Mouse (Mus musculus) macrophage (primary cell): ENCODE results near the gene Nalcn. TPM values are rescaled to one million over a fixed set of nuclear protein-coding genes. Genes with fewer than 3 reads are reported as not detected.

Source experiments
- H3K27ac ChIP-seq: fragments of 350-480 bp; formaldehyde crosslinking; 2 replicates; pipeline ENCODE4 v1.9.0; 2021
- H3K36me3 ChIP-seq: fragments of 350-480 bp; formaldehyde crosslinking; 2 replicates; pipeline ENCODE4 v1.9.0; 2021; ENCODE audit errors: inconsistent target
- H3K4me3 ChIP-seq: fragments of 350-480 bp; formaldehyde crosslinking; 2 replicates; pipeline ENCODE4 v1.9.0; 2021; ENCODE audit errors: inconsistent target
- H3K79me2 ChIP-seq: fragments of 350-480 bp; formaldehyde crosslinking; 2 replicates; pipeline ENCODE4 v1.9.0; 2021; ENCODE audit errors: inconsistent target
- WGBS: methylation state at CpG from one replicate; pipeline ENCODE4 v1.1.7; 2026; ENCODE audit warnings: inconsistent platforms; ENCODE audit not compliant: missing documents; 5-methylcytosine and 5-hydroxymethylcytosine counted together
- polyA plus RNA-seq: library from polyadenylated mRNA; stranded (reverse); fragments of 250-400 nt; gene quantifications from 3 replicates; pipeline ENCODE4 v1.2.4, GENCODE M21; 2018; ENCODE audit warnings: inconsistent platforms

Gene Nalcn
- polyA plus RNA-seq, 1 experiment from 2014 or later = not detected

GRCm38 (mm10) chr14:123359691-123360090, 267.3 kb downstream of the Nalcn start:
- H3K79me2 ChIP-seq = no peaks in the 10 kb centered on the region
- no peak overlapping the region for H3K27ac ChIP-seq
- no peak overlapping the region for H3K4me3 ChIP-seq
- H3K36me3 ChIP-seq = no peaks in the 10 kb centered on the region
- 87% methylated on average over 1 of the region's 1 CpGs for WGBS

- Histone ChIP-seq H3K4me3 (no peak overlapping the region), H3K27ac (no peak overlapping the region), H3K79me2 (no peaks in the 10 kb centered on the region), H3K36me3 (no peaks in the 10 kb centered on the region)
- 10% methylated on average over 6 of the region's 6 CpGs for WGBS
These were observed 274.0 kb downstream of the Nalcn start for GRCm38 (mm10) chr14:123352973-123353372.

GRCm38 (mm10) chr14:123331841-123332240, 295.1 kb downstream of the Nalcn start:
- no peak overlapping the region for H3K4me3 ChIP-seq
- WGBS = 64% methylated on average over 1 of the region's 1 CpGs

GRCm38 (mm10) chr14:123314369-123314768, 312.6 kb downstream of the Nalcn start:
- no CpG with 5 or more reads among the region's 1 CpGs for WGBS
- H3K79me2 ChIP-seq = no peaks in the 10 kb centered on the region

More at GRCm38 (mm10) chr14:123331841-123332240, 295.1 kb downstream of the Nalcn start:
- Histone ChIP-seq H3K27ac (no peak overlapping the region), H3K79me2 (no peaks in the 10 kb centered on the region), H3K36me3 (no peaks in the 10 kb centered on the region)

GRCm38 (mm10) chr14:123312371-123312770, 314.6 kb downstream of the Nalcn start:
- no peaks in the 10 kb centered on the region for H3K36me3 ChIP-seq
- H3K4me3 ChIP-seq = no peak overlapping the region
- H3K27ac ChIP-seq = no peak overlapping the region
- no peaks in the 10 kb centered on the region for H3K79me2 ChIP-seq
- WGBS = 96% methylated on average over 4 of the region's 4 CpGs

More at GRCm38 (mm10) chr14:123314369-123314768, 312.6 kb downstream of the Nalcn start:
- Histone ChIP-seq H3K36me3 (no peaks in the 10 kb centered on the region), H3K4me3 (no peak overlapping the region), H3K27ac (no peak overlapping the region)

- no peak overlapping the region for H3K4me3 ChIP-seq
- H3K79me2 ChIP-seq = no peaks in the 10 kb centered on the region
- no peaks in the 10 kb centered on the region for H3K36me3 ChIP-seq
- no peak overlapping the region for H3K27ac ChIP-seq
These were observed 330.9 kb downstream of the Nalcn start for GRCm38 (mm10) chr14:123296068-123296467.

GRCm38 (mm10) chr14:123291118-123292007, 335.6 kb downstream of the Nalcn start:
- Histone ChIP-seq H3K79me2 (no peaks in the 10 kb centered on the region), H3K27ac (no peak overlapping the region), H3K4me3 (no peak overlapping the region), H3K36me3 (no peaks in the 10 kb centered on the region)
- 91% methylated on average over 4 of the region's 4 CpGs for WGBS

GRCm38 (mm10) chr14:123282165-123282564, 344.8 kb downstream of the Nalcn start:
- H3K27ac ChIP-seq = no peak overlapping the region
- H3K36me3 ChIP-seq = no peaks in the 10 kb centered on the region
- no peaks in the 10 kb centered on the region for H3K79me2 ChIP-seq
- no peak overlapping the region for H3K4me3 ChIP-seq

GRCm38 (mm10) chr14:123272121-123272520, 354.8 kb downstream of the Nalcn start:
- Histone ChIP-seq H3K4me3 (no peak overlapping the region), H3K27ac (no peak overlapping the region), H3K36me3 (no peaks in the 10 kb centered on the region), H3K79me2 (no peaks in the 10 kb centered on the region)
- WGBS = 40% methylated on average over 2 of the region's 2 CpGs

GRCm38 (mm10) chr14:123240738-123241137, 386.2 kb downstream of the Nalcn start:
- WGBS = 83% methylated on average over 1 of the region's 1 CpGs
- Histone ChIP-seq H3K27ac (no peak overlapping the region), H3K4me3 (no peak overlapping the region), H3K36me3 (no peaks in the 10 kb centered on the region), H3K79me2 (no peaks in the 10 kb centered on the region)

GRCm38 (mm10) chr14:123239945-123240344, 387.0 kb downstream of the Nalcn start:
- Histone ChIP-seq H3K4me3 (no peak overlapping the region), H3K79me2 (no peaks in the 10 kb centered on the region), H3K36me3 (no peaks in the 10 kb centered on the region), H3K27ac (no peak overlapping the region)
- WGBS = 8% methylated on average over 2 of the region's 2 CpGs

- no peaks in the 10 kb centered on the region for H3K79me2 ChIP-seq
- 76% methylated on average over 2 of the region's 2 CpGs for WGBS
- H3K27ac ChIP-seq = no peak overlapping the region
- H3K36me3 ChIP-seq = no peaks in the 10 kb centered on the region
- no peak overlapping the region for H3K4me3 ChIP-seq
These were observed 389.9 kb downstream of the Nalcn start for GRCm38 (mm10) chr14:123237002-123237401.

- H3K36me3 ChIP-seq = no peaks in the 10 kb centered on the region
- no peak overlapping the region for H3K27ac ChIP-seq
- no peak overlapping the region for H3K4me3 ChIP-seq
- H3K79me2 ChIP-seq = no peaks in the 10 kb centered on the region
These were observed 394.2 kb downstream of the Nalcn start for GRCm38 (mm10) chr14:123232630-123233206.
